Mouse (Mus musculus) kidney, postnatal 0 days (tissue): ENCODE data around the gene Zfp94. TPM values are rescaled to one million over a fixed set of nuclear protein-coding genes. Genes with fewer than 3 reads are reported as not detected.

Source experiments
- ATAC-seq: fragments of 200-750 bp; cut with Nextera tagmentation; replicated peaks from 2 replicates; pipeline ENCODE4 v1.8.0; 2017; ENCODE audit warnings: low read depth, moderate number of reproducible peaks, moderate TSS enrichment, moderate library complexity; ENCODE audit not compliant: low FRiP score
- DNase-seq: peaks from one replicate; pipeline ENCODE4 v3.0.0-alpha.2; 2016; ENCODE audit warnings: low spot score
- H3K27ac ChIP-seq: fragments of 300-500 bp; sonication (generic); 2 replicates; pipeline ENCODE4 v1.5.1; 2014; ENCODE audit warnings: mild to moderate bottlenecking
- H3K27me3 ChIP-seq: fragments of 300-500 bp; sonication (generic); 2 replicates; pipeline ENCODE4 v1.6.1; 2014; ENCODE audit warnings: low read length, mixed read lengths; ENCODE audit not compliant: insufficient read depth
- H3K36me3 ChIP-seq: fragments of 300-500 bp; sonication (generic); 2 replicates; pipeline ENCODE4 v1.6.1; 2014; ENCODE audit warnings: low read length, mixed read lengths; ENCODE audit not compliant: insufficient read depth
- H3K4me1 ChIP-seq: fragments of 300-500 bp; sonication (generic); replicated peaks from 2 replicates; pipeline ENCODE4 v1.6.1; 2014; ENCODE audit warnings: antibody characterized with exemption, low read length, mixed read lengths; ENCODE audit not compliant: insufficient read depth
- H3K4me2 ChIP-seq: fragments of 300-500 bp; sonication (generic); 2 replicates; pipeline ENCODE4 v1.6.1; 2014; ENCODE audit warnings: mild to moderate bottlenecking, low read length, moderate library complexity, mixed read lengths
- H3K4me3 ChIP-seq: fragments of 300-500 bp; sonication (generic); replicated peaks from 2 replicates; pipeline ENCODE4 v1.5.1; 2014; ENCODE audit warnings: low read depth, low read length
- H3K9ac ChIP-seq: fragments of 300-500 bp; sonication (generic); 2 replicates; pipeline ENCODE4 v1.6.1; 2014; ENCODE audit warnings: low read depth, low read length
- H3K9me3 ChIP-seq: fragments of 300-500 bp; sonication (generic); replicated peaks from 2 replicates; pipeline ENCODE4 v1.6.1; 2016; ENCODE audit warnings: low read length, inconsistent platforms, mixed read lengths
- CTCF ChIP-seq: IDR thresholded peaks from 2 replicates; pipeline ENCODE4 v1.5.1; 2016; ENCODE audit warnings: antibody characterized with exemption, low read depth, mild to moderate bottlenecking, moderate library complexity
- WGBS: fragments of 180-500 bp; shearing (Covaris S2); extraction: QIAGEN DNeasy Blood & Tissue Kit; methylation state at CpG from one replicate; pipeline ENCODE4 v1.1.7; 2014; 5-methylcytosine and 5-hydroxymethylcytosine counted together
- microRNA-seq: library from miRNA; unstranded; fragments of <30 nt; microRNA quantifications from one replicate; pipeline ENCODE4, GENCODE M21; 2016
- polyA plus RNA-seq: library from polyadenylated mRNA; unstranded; fragments of >200 nt; fragmentation: Nextera tagmentation; extraction: Ambion mirVana; gene quantifications from 2 replicates; pipeline ENCODE4 v1.2.1, GENCODE M21; 2015

Gene Zfp94
- polyA plus RNA-seq, 1 experiment from 2014 or later, result 9.8 TPM

DNA sequence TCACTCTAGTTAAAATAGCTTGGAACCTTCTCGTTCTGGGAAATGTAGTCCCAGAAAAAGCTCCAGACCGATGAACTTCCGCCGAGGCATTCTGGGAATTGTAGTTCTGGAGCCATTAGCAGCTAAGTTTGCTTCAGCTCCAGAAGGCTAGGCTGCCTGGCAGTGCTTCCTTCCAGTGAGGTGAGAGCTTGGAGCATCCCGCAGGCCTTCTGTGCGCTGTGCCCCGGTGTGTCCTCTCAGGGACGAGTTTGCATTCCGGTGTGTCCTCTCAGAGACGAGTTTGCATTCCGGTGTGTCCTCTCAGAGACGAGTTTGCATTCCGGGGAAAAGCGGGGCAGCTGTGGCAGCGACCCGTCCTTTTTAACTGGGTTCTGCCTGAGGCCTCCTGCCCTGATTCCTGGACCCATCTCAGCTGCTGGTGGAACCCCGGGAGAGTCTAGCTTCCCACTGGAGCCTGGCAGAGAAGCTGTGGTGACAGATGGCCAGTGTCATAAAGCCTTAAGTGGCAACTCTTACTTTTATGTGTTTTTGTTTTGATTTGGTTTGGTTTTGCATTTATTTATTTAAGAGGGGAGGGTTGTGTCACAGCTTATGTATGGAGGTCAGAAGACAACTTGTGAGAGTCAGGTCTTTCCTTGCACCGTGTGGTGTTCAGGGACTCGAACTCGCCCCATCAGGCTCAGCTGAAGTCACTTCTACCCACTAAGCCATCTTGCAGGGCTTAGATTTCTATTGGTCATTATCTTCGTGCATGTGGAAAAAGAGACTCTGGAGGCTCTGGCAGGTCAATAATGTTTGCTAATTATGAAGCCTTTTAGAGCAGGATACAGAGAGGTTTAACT is 61.6 kb downstream of the Zfp94 start, which contains the start of gene Zfp108:
Gene Zfp108 (plus strand): TSS at position 162 of the 842 bp plus-strand sequence.
- ATAC-seq (peak; percentile 83), DNase-seq (peak; percentile 94)
- H3K4me1 ChIP-seq, result no peaks in the 10 kb centered on the region
- 16% methylated on average over 21 of the region's 21 CpGs for WGBS
- H3K9me3 ChIP-seq, result no peaks in the 10 kb centered on the region
- no peaks in the 10 kb centered on the region for H3K27me3 ChIP-seq
- no peak within 1 kb of the TSS for H3K27ac ChIP-seq
- peak within 1 kb of the TSS; percentile 49 for H3K4me3 ChIP-seq
- H3K4me2 ChIP-seq, result peak within 1 kb of the TSS; percentile 58
- peak within 1 kb of the TSS; percentile 60 for H3K9ac ChIP-seq
- H3K36me3 ChIP-seq, result 0 out of 2 replicates have a peak, but pooled peaks cover 3% of the 10 kb centered on the region
- TF ChIP-seq CTCF, result no peak

DNA sequence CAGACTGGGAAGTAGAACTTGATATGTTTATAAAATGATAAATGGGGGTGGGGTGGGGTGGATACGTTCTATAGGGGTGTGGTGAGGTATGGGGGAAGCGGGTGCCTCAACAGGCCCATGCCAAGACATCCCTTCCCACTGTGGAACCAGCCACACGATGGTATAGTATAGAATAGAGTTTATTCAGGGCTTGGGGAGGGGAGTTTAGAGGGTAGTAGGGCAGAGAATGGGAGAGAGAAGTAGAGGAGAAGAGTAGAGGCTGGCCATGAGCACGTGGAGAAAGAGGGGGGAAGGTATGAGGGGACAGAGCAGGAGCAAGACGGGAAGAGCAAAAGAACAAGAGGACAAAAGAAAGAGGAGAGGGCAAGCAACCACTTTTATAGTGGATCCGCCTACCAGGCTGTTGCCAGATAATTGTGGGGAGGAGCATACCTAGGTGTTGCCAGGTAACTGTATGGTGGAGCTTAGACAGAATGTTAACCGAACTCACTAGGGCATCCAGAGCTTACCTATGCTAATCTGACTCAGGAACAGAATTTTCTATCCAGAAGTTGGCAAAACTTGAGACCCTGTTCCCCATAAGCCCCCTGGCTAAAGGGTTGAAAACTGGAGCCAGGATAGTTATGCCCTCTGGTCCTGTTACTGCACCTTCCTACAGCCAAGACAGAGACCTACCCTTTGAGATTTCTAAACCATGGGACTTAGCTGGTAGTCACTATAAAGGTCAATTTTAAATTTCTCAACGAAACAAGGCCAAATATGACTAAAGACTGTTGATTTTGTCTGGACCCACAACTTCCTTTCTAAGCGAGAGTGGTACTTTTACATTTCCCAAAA is 62.5 kb downstream of the Zfp94 start:
- Histone ChIP-seq H3K27me3 (no peaks in the 10 kb centered on the region), H3K27ac (no peak overlapping the region), H3K36me3 (no peaks in the 10 kb centered on the region), H3K4me2 (peak overlapping the region; percentile 58), H3K4me3 (peak overlapping the region; percentile 49), H3K4me1 (no peaks in the 10 kb centered on the region), H3K9ac (0 out of 2 replicates have a peak overlapping the region, but pooled peaks have one; percentile 23), H3K9me3 (no peaks in the 10 kb centered on the region)
- DNase-seq, result no peak
- peak; percentile 22; the same call in 1 of the 2 replicates for ATAC-seq
- no peak for TF ChIP-seq CTCF
- WGBS, result 65% methylated on average over 9 of the region's 9 CpGs

Small RNAs within 50 kb of the gene (microRNA-seq; reads per million reads assigned to microRNA genes)
- not detected for gene Gm27592

Other genes with a start within 250 kb of the Zfp94 start
- gene Zfp180, start 234.7 kb downstream of the Zfp94 start, polyA plus RNA-seq, result 12.1 and 13.6 TPM in 2 replicates
- gene Zfp112, start 204.4 kb downstream of the Zfp94 start, polyA plus RNA-seq, result 4.5 and 4.6 TPM in 2 replicates
- 12.4 and 13.3 TPM in 2 replicates for gene Zfp235, start 182.5 kb downstream of the Zfp94 start, polyA plus RNA-seq
- 2.2 and 2.4 TPM in 2 replicates for gene Zfp114, start 141.6 kb downstream of the Zfp94 start, polyA plus RNA-seq
- gene Zfp111, start 105.2 kb downstream of the Zfp94 start, polyA plus RNA-seq, result 6.3 and 7.4 TPM in 2 replicates
- gene Zfp109, start 79.1 kb downstream of the Zfp94 start, polyA plus RNA-seq, result 2.2 and 2.5 TPM in 2 replicates
- gene Zfp108, start 61.9 kb downstream of the Zfp94 start, polyA plus RNA-seq, result 3.2 and 3.3 TPM in 2 replicates
- gene Zfp93, start 46.2 kb downstream of the Zfp94 start, polyA plus RNA-seq, result 7.5 and 8.9 TPM in 2 replicates
- 22.9 and 24.6 TPM in 2 replicates for gene Zfp61, start 15.4 kb downstream of the Zfp94 start, polyA plus RNA-seq
- gene Tescl, start 17.3 kb upstream of the Zfp94 start, polyA plus RNA-seq, result 0.27 and 0.45 TPM in 2 replicates
- gene Lypd5, start 32.5 kb upstream of the Zfp94 start, polyA plus RNA-seq, result not detected in 2 replicates
- gene Kcnn4, start 53.6 kb upstream of the Zfp94 start, polyA plus RNA-seq, result 8.0 and 9.6 TPM in 2 replicates
- gene Smg9, start 83.0 kb upstream of the Zfp94 start, polyA plus RNA-seq, result 20.6 and 20.8 TPM in 2 replicates
- gene Irgc1, start 135.6 kb upstream of the Zfp94 start, polyA plus RNA-seq, result not detected in 2 replicates
- gene Plaur, start 145.8 kb upstream of the Zfp94 start, polyA plus RNA-seq, result 11.5 and 15.9 TPM in 2 replicates
- 7.1 and 8.2 TPM in 2 replicates for gene Cadm4, start 165.4 kb upstream of the Zfp94 start, polyA plus RNA-seq
- gene Zfp428, start 190.3 kb upstream of the Zfp94 start, polyA plus RNA-seq, result 40.2 and 41.4 TPM in 2 replicates
- gene AC161166.1, start 195.8 kb upstream of the Zfp94 start, polyA plus RNA-seq, result 0.06 and 0.12 TPM in 2 replicates
- gene Irgq, start 214.0 kb upstream of the Zfp94 start, polyA plus RNA-seq, result 5.4 and 6.0 TPM in 2 replicates
- gene Pinlyp, start 229.5 kb upstream of the Zfp94 start, polyA plus RNA-seq, result 0.50 and 0.55 TPM in 2 replicates
- gene Xrcc1, start 229.6 kb upstream of the Zfp94 start, polyA plus RNA-seq, result 58.4 and 63.6 TPM in 2 replicates